Mouse (Mus musculus) liver, embryonic 14 days (tissue): ENCODE data around the gene Pole3. TPM values are rescaled to one million over a fixed set of nuclear protein-coding genes. Genes with fewer than 3 reads are reported as not detected.

Source experiments
- polyA plus RNA-seq: library from polyadenylated mRNA; depleted of rRNA; stranded (reverse); fragments of >200 nt; gene quantifications from 2 replicates; pipeline ENCODE4 v1.2.3, GENCODE M21; 2012; rRNA removed

Pole3 gene
- polyA plus RNA-seq, result 42.3 and 44.3 TPM in 2 replicates

GRCm38 (mm10) chr4:62524651-62525488 lies at the start of gene Pole3, which contains the start of gene 4933430I17Rik:
TSS of gene Pole3 (minus strand) at chr4:62525068.
TSS of gene 4933430I17Rik (plus strand) at chr4:62525369.

GRCm38 (mm10) chr4:62559797-62560329 lies 35.0 kb upstream of the Pole3 start, which contains the start of gene Rgs3:
TSS of gene Rgs3 (plus strand) at chr4:62559847.

GRCm38 (mm10) chr4:62519849-62520233 lies 5.0 kb downstream of the Pole3 start, which contains the start of gene Alad:
TSS of gene Alad (minus strand) at chr4:62519918.

GRCm38 (mm10) chr4:62503374-62503970 lies 21.4 kb downstream of the Pole3 start, which contains the start of gene Hdhd3:
TSS of gene Hdhd3 (minus strand) at chr4:62503467.

GRCm38 (mm10) chr4:62479937-62480708 lies 44.7 kb downstream of the Pole3 start, which contains the start of gene Bspry:
TSS of gene Bspry (plus strand) at chr4:62480053.

Other genes starting within 250 kb of the Pole3 start
- 9.3 and 10.7 TPM in 2 replicates for gene Fkbp15, start 164.5 kb downstream of the Pole3 start, polyA plus RNA-seq
- 22.1 and 26.2 TPM in 2 replicates for gene Slc31a1, start 164.3 kb downstream of the Pole3 start, polyA plus RNA-seq
- gene Cdc26, start 116.4 kb downstream of the Pole3 start, polyA plus RNA-seq, result 46.4 and 53.1 TPM in 2 replicates
- gene Prpf4, start 116.3 kb downstream of the Pole3 start, polyA plus RNA-seq, result 8.8 and 10.0 TPM in 2 replicates
- gene Rnf183, start 89.8 kb downstream of the Pole3 start, polyA plus RNA-seq, result not detected in 2 replicates
- 0.58 and 0.66 TPM in 2 replicates for gene Wdr31, start 54.2 kb downstream of the Pole3 start, polyA plus RNA-seq
- gene Bspry, start 45.0 kb downstream of the Pole3 start, polyA plus RNA-seq, result 0.14 and 0.19 TPM in 2 replicates
- gene Hdhd3, start 21.6 kb downstream of the Pole3 start, polyA plus RNA-seq, result 3.2 and 3.4 TPM in 2 replicates
- gene Alad, start 5.2 kb downstream of the Pole3 start, polyA plus RNA-seq, result 237 and 291 TPM in 2 replicates
- gene 4933430I17Rik, start 301 bp upstream of the Pole3 start, polyA plus RNA-seq, result 0.10 and 0.15 TPM in 2 replicates
- gene Rgs3, start 34.8 kb upstream of the Pole3 start, polyA plus RNA-seq, result 3.7 and 4.3 TPM in 2 replicates